21 mouse cellular contexts compared by ENCODE assay signal in genomic region chr2:163379366-163379765, GRCm38 (mm10). TPM values are rescaled to one million over a fixed set of nuclear protein-coding genes. Genes with fewer than 3 reads are reported as not detected.
DNase-seq lines count a peak whose midpoint lies in the region; ATAC-seq and TF ChIP-seq lines count a peak whose summit lies in the region.
"Had no signal": no experiment of that assay in that cellular context is flagged by ENCODE, and none has a peak within 500 bp of the region (broad histone marks: within the 10 kb centered on the region; RNA-seq: fewer than 3 reads in every experiment).

No protein-coding gene starts in this region.

- DNase-seq in gastrocnemius, postnatal 25 days = peak; percentile 48
- no peak for DNase-seq in gastrocnemius, postnatal 10 days
- DNase-seq in heart, postnatal 25 days (ENCODE audit: low spot score) = no peak
- DNase-seq in skeletal muscle tissue, adult 2 months (ENCODE audit: low read depth, low spot score) = peak; percentile 76
- DNase-seq in midbrain, postnatal 0 days (ENCODE audit: low spot score) = no peak
- DNase-seq: adrenal gland, adult 8-10 months; adrenal gland, postnatal 36 days; cerebellum, adult 2 months; cerebellum, postnatal 10 days; forebrain, postnatal 0 days; kidney, adult 8-10 months had no signal

- H3K27ac ChIP-seq in heart, embryonic 11.5 days (ENCODE audit: low read depth, low read length) = peak overlapping the region; percentile 87
- H3K27ac ChIP-seq in heart, embryonic 15.5 days = peak overlapping the region; percentile 94
- no peak overlapping the region for H3K27ac ChIP-seq in midbrain, postnatal 0 days (ENCODE audit: low read depth, low read length)
- H3K27ac ChIP-seq: embryonic facial prominence, embryonic 10.5 days; forebrain, embryonic 13.5 days; hindbrain, embryonic 12.5 days had no signal

- intact Hi-C loops in heart, postnatal 25 days (cut with DNase I) = no loop called here

- ATAC-seq in heart, embryonic 11.5 days (replicated peaks; ENCODE audit: insufficient number of reproducible peaks, low FRiP score, low TSS enrichment) = 0 out of 2 replicates have a peak, but pooled peaks have one; percentile 32
- ATAC-seq in heart, embryonic 15.5 days (replicated peaks; ENCODE audit: insufficient number of reproducible peaks, insufficient read depth, low FRiP score, low read depth) = peak; percentile 57; the same call in 1 of the 2 replicates
- no peak for ATAC-seq in midbrain, postnatal 0 days (ENCODE audit: low FRiP score)
- ATAC-seq in activated CD4-positive, CD25-positive, alpha-beta regulatory T cell, adult 4 months = no peak
- ATAC-seq: forebrain, embryonic 13.5 days; forebrain, postnatal 0 days; hindbrain, embryonic 16.5 days; inflammation-experienced regulatory T-cells, adult 6 months; intestine, postnatal 0 days had no signal

- H3K4me1 ChIP-seq in heart, embryonic 11.5 days (ENCODE audit: control insufficient read depth, insufficient read depth, low read length) = peaks cover 62% of the 10 kb centered on the region
- peaks cover 87% of the 10 kb centered on the region for H3K4me1 ChIP-seq in heart, embryonic 15.5 days (replicated peaks)
- H3K4me1 ChIP-seq in midbrain, postnatal 0 days (ENCODE audit: insufficient read depth, low read length) = no peaks in the 10 kb centered on the region
- H3K4me1 ChIP-seq: forebrain, embryonic 13.5 days had no signal

- H3K9me3 ChIP-seq in heart, embryonic 11.5 days (replicated peaks; ENCODE audit: control insufficient read depth, low read length) = no peaks in the 10 kb centered on the region
- H3K9me3 ChIP-seq in heart, embryonic 15.5 days (replicated peaks) = no peaks in the 10 kb centered on the region
- no peaks in the 10 kb centered on the region for H3K9me3 ChIP-seq in midbrain, postnatal 0 days (ENCODE audit: low read length)

- H3K36me3 ChIP-seq in heart, embryonic 11.5 days (ENCODE audit: control insufficient read depth, insufficient read depth, low read length) = peaks cover 4% of the 10 kb centered on the region; the same call in 1 of the 2 replicates
- peaks cover 21% of the 10 kb centered on the region; the same call in 1 of the 2 replicates for H3K36me3 ChIP-seq in heart, embryonic 15.5 days
- no peaks in the 10 kb centered on the region for H3K36me3 ChIP-seq in midbrain, postnatal 0 days (ENCODE audit: insufficient read depth, low read length)
- H3K36me3 ChIP-seq: hindbrain, embryonic 12.5 days had no signal

- no peak for TF ChIP-seq CTCF in midbrain, postnatal 0 days (IDR thresholded peaks at IDR 0.05)

- H3K4me3 ChIP-seq in heart, embryonic 11.5 days (ENCODE audit: low read depth, low read length) = no peak overlapping the region
- H3K4me3 ChIP-seq in heart, embryonic 15.5 days = peak overlapping the region; percentile 17; the same call in 1 of the 2 replicates
- H3K4me3 ChIP-seq in midbrain, postnatal 0 days (ENCODE audit: low read depth, low read length) = no peak overlapping the region
- H3K4me3 ChIP-seq: embryonic facial prominence, embryonic 10.5 days; forebrain, embryonic 13.5 days; hindbrain, embryonic 12.5 days had no signal

- H3K27me3 ChIP-seq in heart, embryonic 11.5 days (ENCODE audit: control insufficient read depth, insufficient read depth, low read length) = peaks cover 23% of the 10 kb centered on the region
- H3K27me3 ChIP-seq in heart, embryonic 15.5 days = peaks cover 16% of the 10 kb centered on the region; the same call in 1 of the 2 replicates
- peaks cover 22% of the 10 kb centered on the region for H3K27me3 ChIP-seq in midbrain, postnatal 0 days (ENCODE audit: insufficient read depth, low read length)

- WGBS in heart, embryonic 11.5 days (ENCODE audit: insufficient replicate concordance) = 41% methylated on average over 5 of the region's 5 CpGs
- 28% methylated on average over 5 of the region's 5 CpGs for WGBS in heart, embryonic 15.5 days
- 88% methylated on average over 5 of the region's 5 CpGs for WGBS in midbrain, postnatal 0 days

- peak overlapping the region; percentile 40 for H3K9ac ChIP-seq in heart, embryonic 11.5 days (ENCODE audit: low read depth, low read length)
- peak overlapping the region; percentile 45 for H3K9ac ChIP-seq in heart, embryonic 15.5 days
- no peak overlapping the region for H3K9ac ChIP-seq in midbrain, postnatal 0 days (replicated peaks; ENCODE audit: low read length, poor library complexity, severe bottlenecking)
- H3K9ac ChIP-seq: forebrain, embryonic 13.5 days; forebrain, postnatal 0 days; hindbrain, embryonic 12.5 days had no signal

- peak overlapping the region; percentile 23 for H3K4me2 ChIP-seq in heart, embryonic 11.5 days
- peak overlapping the region; percentile 51 for H3K4me2 ChIP-seq in heart, embryonic 15.5 days
- H3K4me2 ChIP-seq in midbrain, postnatal 0 days (ENCODE audit: low read depth, low read length, poor library complexity, severe bottlenecking) = no peak overlapping the region
- H3K4me2 ChIP-seq: forebrain, embryonic 13.5 days; hindbrain, embryonic 12.5 days had no signal

RNA-seq across cellular contexts. Expression of gene Jph2, which starts 18.4 kb away (rescaled TPM):
- 100 to 1,000 TPM; 424 to 451 TPM for total RNA-seq in gastrocnemius, postnatal 25 days (2021)
- total RNA-seq in gastrocnemius, postnatal 10 days (2021) = 100 to 1,000 TPM; 350 to 362 TPM
- 19.5 and 22.7 TPM in 2 replicates for polyA plus RNA-seq in heart, embryonic 11.5 days (2014; fragmentation: Nextera tagmentation; extraction: Ambion mirVana)
- 100 to 1,000 TPM; 374 to 418 TPM for total RNA-seq in heart, postnatal 25 days (2021)
- 41.0 and 47.7 TPM in 2 replicates for polyA plus RNA-seq in heart, embryonic 15.5 days (2015; fragmentation: Nextera tagmentation; extraction: Ambion mirVana)
- total RNA-seq in midbrain, postnatal 0 days (2014; rRNA removed) = 2.3 and 3.5 TPM in 2 replicates
- polyA plus RNA-seq in midbrain, postnatal 0 days (2015; fragmentation: Nextera tagmentation; extraction: Ambion mirVana) = 1.5 and 2.2 TPM in 2 replicates
- polyA plus RNA-seq in activated CD4-positive, CD25-positive, alpha-beta regulatory T cell, adult 4 months (2017; shearing (Covaris generic)) = not detected
- polyA plus RNA-seq: inflammation-experienced regulatory T-cells, adult 6 months had no signal

RNA-seq across cellular contexts. Expression of gene Oser1, which starts 45.1 kb away (rescaled TPM):
- 10 to 100 TPM; 23.8 to 27.0 TPM for total RNA-seq in gastrocnemius, postnatal 25 days (2021)
- total RNA-seq in gastrocnemius, postnatal 10 days (2021) = 10 to 100 TPM; 23.6 to 26.5 TPM
- 60.8 and 64.1 TPM in 2 replicates for polyA plus RNA-seq in heart, embryonic 11.5 days (2014; fragmentation: Nextera tagmentation; extraction: Ambion mirVana)
- total RNA-seq in heart, postnatal 25 days (2021) = 10 to 100 TPM; 21.0 to 21.6 TPM
- 47.5 and 55.9 TPM in 2 replicates for polyA plus RNA-seq in heart, embryonic 15.5 days (2015; fragmentation: Nextera tagmentation; extraction: Ambion mirVana)
- total RNA-seq in midbrain, postnatal 0 days (2014; rRNA removed) = 27.6 and 29.9 TPM in 2 replicates
- polyA plus RNA-seq in midbrain, postnatal 0 days (2015; fragmentation: Nextera tagmentation; extraction: Ambion mirVana) = 63.8 and 64.7 TPM in 2 replicates
- polyA plus RNA-seq in activated CD4-positive, CD25-positive, alpha-beta regulatory T cell, adult 4 months (2017; shearing (Covaris generic)) = 100 to 1,000 TPM; 107 to 116 TPM

RNA-seq across cellular contexts. Expression of gene Gdap1l1, which starts 58.9 kb away (rescaled TPM):
- total RNA-seq in gastrocnemius, postnatal 25 days (2021) = not detected
- total RNA-seq in gastrocnemius, postnatal 10 days (2021) = under 1 TPM; 0.14 to 0.34 TPM
- polyA plus RNA-seq in heart, embryonic 11.5 days (2014; fragmentation: Nextera tagmentation; extraction: Ambion mirVana) = 0.31 and 0.64 TPM in 2 replicates
- total RNA-seq in heart, postnatal 25 days (2021) = not detected
- 0.18 and 1.5 TPM in 2 replicates for polyA plus RNA-seq in heart, embryonic 15.5 days (2015; fragmentation: Nextera tagmentation; extraction: Ambion mirVana)
- 150 and 182 TPM in 2 replicates for total RNA-seq in midbrain, postnatal 0 days (2014; rRNA removed)
- polyA plus RNA-seq in midbrain, postnatal 0 days (2015; fragmentation: Nextera tagmentation; extraction: Ambion mirVana) = 147 and 155 TPM in 2 replicates
- polyA plus RNA-seq in activated CD4-positive, CD25-positive, alpha-beta regulatory T cell, adult 4 months (2017; shearing (Covaris generic)) = not detected
- total RNA-seq: gastrocnemius, postnatal 36 days had no signal

Comparison
In these comparisons a context has a peak if more than half of its experiments do, and no peak if none do; other contexts are left out.
1. DNase-seq: peak in gastrocnemius, postnatal 25 days (single experiment) and skeletal muscle tissue, adult 2 months (single experiment); none in gastrocnemius, postnatal 10 days (single experiment), heart, postnatal 25 days (single experiment) and midbrain, postnatal 0 days (single experiment).
2. ATAC-seq: peak in heart, embryonic 11.5 days (single experiment) and heart, embryonic 15.5 days (single experiment); none in midbrain, postnatal 0 days (single experiment) and activated CD4-positive, CD25-positive, alpha-beta regulatory T cell, adult 4 months (single experiment).
3. RNA of gene Jph2, which starts 18.4 kb away (total RNA-seq): 424 to 451 TPM in gastrocnemius, postnatal 25 days, 374 to 418 TPM in heart, postnatal 25 days and 350 to 362 TPM in gastrocnemius, postnatal 10 days; 2.3 to 3.5 TPM in midbrain, postnatal 0 days; every median in the first group is over 10 times any median in the second.
4. RNA of gene Gdap1l1, which starts 58.9 kb away (total RNA-seq): 150 to 182 TPM in midbrain, postnatal 0 days; 0.14 to 0.34 TPM in gastrocnemius, postnatal 10 days, not detected in heart, postnatal 25 days and not detected in gastrocnemius, postnatal 25 days; every median in the first group is over 100 times any median in the second.